Mouse (Mus musculus) forebrain, embryonic 14.5 days (tissue): ENCODE data around the gene Snap29. TPM values are rescaled to one million over a fixed set of nuclear protein-coding genes. Genes with fewer than 3 reads are reported as not detected.

Experiments
- ATAC-seq: fragments of 200-750 bp; cut with Nextera tagmentation; 2 replicates; pipeline ENCODE4 v1.8.0; 2017; ENCODE audit warnings: mild to moderate bottlenecking, moderate library complexity
- DNase-seq: peaks from one replicate; pipeline ENCODE4 v3.0.0-alpha.2; 2015; ENCODE audit warnings: low spot score
- H3K27ac ChIP-seq: fragments of 300-500 bp; sonication (generic); 2 replicates; pipeline ENCODE4 v1.5.1; 2014; ENCODE audit warnings: low read depth, mild to moderate bottlenecking, control low read depth, low read length, moderate library complexity
- H3K27me3 ChIP-seq: fragments of 300-500 bp; sonication (generic); replicated peaks from 2 replicates; pipeline ENCODE4 v1.6.1; 2014; ENCODE audit warnings: low read length, control low read depth, mixed read lengths; ENCODE audit not compliant: control insufficient read depth, insufficient read depth
- H3K36me3 ChIP-seq: fragments of 300-500 bp; sonication (generic); 2 replicates; pipeline ENCODE4 v1.6.1; 2014; ENCODE audit warnings: low read length, control low read depth; ENCODE audit not compliant: control insufficient read depth, insufficient read depth
- H3K4me1 ChIP-seq: fragments of 300-500 bp; sonication (generic); 2 replicates; pipeline ENCODE4 v1.6.1; 2014; ENCODE audit warnings: antibody characterized with exemption, low read length, control low read depth; ENCODE audit not compliant: control insufficient read depth, insufficient read depth
- H3K4me2 ChIP-seq: fragments of 300-500 bp; sonication (generic); 2 replicates; pipeline ENCODE4 v1.6.1; 2014; ENCODE audit warnings: mild to moderate bottlenecking, control low read depth, low read length
- H3K4me3 ChIP-seq: fragments of 300-500 bp; sonication (generic); 2 replicates; pipeline ENCODE4 v1.5.1; 2014; ENCODE audit warnings: low read depth, low read length, control low read depth
- H3K9ac ChIP-seq: fragments of 300-500 bp; sonication (generic); 2 replicates; pipeline ENCODE4 v1.6.1; 2014; ENCODE audit warnings: mild to moderate bottlenecking, low read length, control low read depth, moderate library complexity
- H3K9me3 ChIP-seq: fragments of 300-500 bp; sonication (generic); replicated peaks from 2 replicates; pipeline ENCODE4 v1.6.1; 2016; ENCODE audit warnings: low read length, control low read depth, mixed read lengths; ENCODE audit not compliant: control insufficient read depth
- WGBS: fragments of 180-500 bp; shearing (Covaris S2); extraction: QIAGEN DNeasy Blood & Tissue Kit; methylation state at CpG from one replicate; pipeline ENCODE4 v1.1.7; 2014; 5-methylcytosine and 5-hydroxymethylcytosine counted together
- polyA plus RNA-seq: library from polyadenylated mRNA; unstranded; fragments of >200 nt; fragmentation: Nextera tagmentation; extraction: Ambion mirVana; gene quantifications from 2 replicates; pipeline ENCODE4 v1.2.1, GENCODE M21; 2014

The Snap29 gene
- polyA plus RNA-seq, 1 experiment from 2014 or later: 11.1 TPM

DNA sequence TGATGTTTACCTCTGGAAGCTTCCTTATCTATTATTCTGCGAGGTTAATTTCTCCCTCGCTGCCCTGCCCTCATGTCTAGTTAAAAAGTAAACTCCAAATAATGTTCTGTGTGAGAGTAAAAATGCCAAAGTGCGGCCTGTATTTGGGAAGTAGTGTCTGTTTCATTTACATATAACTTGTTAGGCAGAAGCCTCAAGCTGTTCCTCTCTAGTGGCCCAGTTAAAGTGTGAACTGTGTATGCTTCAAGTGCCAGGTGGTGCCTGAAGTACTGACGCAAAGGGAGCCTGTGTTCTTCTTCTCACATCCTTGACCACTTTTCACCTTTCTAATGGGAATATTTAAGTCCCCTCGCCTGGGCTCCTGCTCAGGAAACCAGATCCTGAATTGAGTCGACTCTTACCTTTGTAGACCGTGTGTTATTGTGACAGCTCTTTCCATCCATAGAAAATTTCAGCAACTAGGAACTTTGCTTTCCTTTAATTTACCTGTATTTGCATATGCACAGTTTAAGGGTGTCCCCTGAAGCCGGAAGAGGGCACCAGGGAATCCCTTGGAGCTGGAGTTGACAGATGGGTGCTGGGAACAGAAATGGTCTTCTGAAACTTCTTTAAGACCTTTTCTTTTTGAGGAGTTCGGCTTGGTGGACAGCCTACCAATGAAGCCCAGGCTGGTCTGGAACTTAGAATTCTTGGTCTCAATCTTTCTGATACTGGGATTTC is 886 bp downstream of the Snap29 start:
- 42% methylated on average over 9 of the region's 9 CpGs for WGBS
- H3K4me1 ChIP-seq: peaks cover 23% of the 10 kb centered on the region
- H3K27ac ChIP-seq: no peak overlapping the region
- peak overlapping the region; percentile 55 for H3K4me2 ChIP-seq
- H3K9ac ChIP-seq: peak overlapping the region; percentile 79
- ATAC-seq: no peak
- H3K9me3 ChIP-seq: no peaks in the 10 kb centered on the region
- peak; percentile 51 for DNase-seq
- H3K4me3 ChIP-seq: peak overlapping the region; percentile 76
- no peaks in the 10 kb centered on the region for H3K27me3 ChIP-seq
- H3K36me3 ChIP-seq: peaks cover 3% of the 10 kb centered on the region; the same call in 1 of the 2 replicates

DNA sequence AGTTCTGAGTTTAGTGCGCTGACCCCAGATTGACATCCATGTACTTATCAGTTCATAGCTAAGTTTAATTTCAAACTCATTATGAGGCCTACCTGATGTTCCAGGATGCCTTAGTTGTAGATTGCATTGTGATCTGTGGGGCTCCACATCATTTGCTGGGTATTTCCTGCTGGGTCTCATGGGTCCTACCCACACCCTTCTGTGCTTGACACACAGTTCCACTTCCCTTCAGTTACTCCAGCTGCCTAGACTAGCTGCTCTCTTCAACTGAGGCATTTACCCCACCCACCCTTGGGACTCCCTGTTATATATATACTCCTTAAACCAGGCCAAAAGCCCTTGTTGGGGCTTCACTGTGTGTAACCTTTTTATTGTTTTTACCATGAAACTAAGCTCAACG is 3.3 kb downstream of the Snap29 start:
- WGBS: 90% methylated on average over 2 of the region's 2 CpGs
- H3K4me2 ChIP-seq: no peak overlapping the region
- H3K4me3 ChIP-seq: no peak overlapping the region
- no peaks in the 10 kb centered on the region for H3K36me3 ChIP-seq
- no peak overlapping the region for H3K27ac ChIP-seq
- H3K27me3 ChIP-seq: no peaks in the 10 kb centered on the region
- no peak for DNase-seq
- H3K9ac ChIP-seq: no peak overlapping the region
- H3K4me1 ChIP-seq: peaks cover 21% of the 10 kb centered on the region
- H3K9me3 ChIP-seq: no peaks in the 10 kb centered on the region
- ATAC-seq: no peak

DNA sequence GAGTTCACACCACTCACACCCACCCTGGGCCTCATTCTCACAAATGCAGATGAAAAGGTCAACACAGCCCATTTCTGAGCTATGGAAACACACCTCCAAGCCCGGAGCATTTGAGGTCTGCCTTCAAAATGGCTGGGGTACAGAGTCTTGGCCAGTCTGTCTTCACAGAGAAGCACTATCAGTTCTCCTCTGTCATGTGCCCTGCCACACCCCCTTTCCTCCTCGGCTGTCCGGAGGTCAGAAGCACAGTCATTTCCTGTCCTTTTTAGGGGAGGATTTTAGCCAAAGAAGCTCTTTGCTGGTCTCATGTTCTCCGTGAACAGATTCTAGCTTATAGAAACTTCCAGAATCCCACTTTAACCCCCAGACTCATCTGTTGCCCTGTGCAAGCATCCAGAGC is 4.4 kb downstream of the Snap29 start:
- Histone ChIP-seq H3K9me3 (no peaks in the 10 kb centered on the region), H3K4me2 (no peak overlapping the region), H3K4me1 (peaks cover 12% of the 10 kb centered on the region), H3K27me3 (no peaks in the 10 kb centered on the region), H3K27ac (no peak overlapping the region), H3K9ac (no peak overlapping the region), H3K36me3 (no peaks in the 10 kb centered on the region), H3K4me3 (no peak overlapping the region)
- 80% methylated on average over 4 of the region's 4 CpGs for WGBS
- DNase-seq (no peak), ATAC-seq (no peak)

DNA sequence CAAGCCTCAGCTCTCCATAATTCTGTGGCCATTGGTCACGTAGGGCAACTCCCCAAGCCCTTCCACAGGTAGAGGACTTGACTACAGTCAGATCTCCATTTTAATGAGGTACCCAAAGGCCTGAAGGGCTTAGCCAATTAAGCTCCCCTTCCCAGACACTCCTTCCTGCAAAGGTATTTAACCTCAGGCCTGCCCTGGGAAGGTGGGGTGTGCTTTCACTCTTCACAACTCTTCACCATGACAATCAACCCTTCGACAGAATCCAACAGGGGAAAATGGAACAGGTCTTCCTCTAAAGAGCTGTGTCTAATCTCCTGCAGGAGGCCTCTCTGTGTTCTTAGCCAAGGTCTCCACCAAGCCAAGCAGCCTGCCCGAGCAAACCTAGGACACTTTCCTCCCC is 17.2 kb downstream of the Snap29 start:
- Histone ChIP-seq H3K36me3 (peaks cover 53% of the 10 kb centered on the region), H3K4me3 (no peak overlapping the region), H3K4me2 (no peak overlapping the region), H3K9me3 (no peaks in the 10 kb centered on the region), H3K27me3 (no peaks in the 10 kb centered on the region), H3K9ac (no peak overlapping the region), H3K4me1 (no peaks in the 10 kb centered on the region), H3K27ac (no peak overlapping the region)
- WGBS: 77% methylated on average over 3 of the region's 3 CpGs
- no peak for ATAC-seq
- DNase-seq: no peak

DNA sequence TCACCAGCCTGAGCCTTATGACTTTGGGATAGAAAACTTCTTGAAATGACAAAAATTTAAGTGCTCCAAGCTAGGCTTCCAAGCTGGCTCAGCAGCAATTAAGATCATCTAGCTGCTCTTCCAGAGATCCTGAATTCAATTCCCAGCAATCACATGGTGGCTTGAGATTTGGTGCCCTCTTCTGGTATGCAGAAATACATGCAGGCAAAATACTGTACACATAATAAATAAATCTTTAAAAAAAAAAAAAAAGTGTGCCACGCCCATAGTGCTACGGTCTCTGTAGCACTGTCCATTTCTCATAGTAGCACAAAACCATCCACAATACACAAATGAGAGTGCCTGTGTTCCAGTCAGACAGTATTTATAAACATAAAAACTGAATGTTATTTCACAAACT is 26.8 kb downstream of the Snap29 start:
- Histone ChIP-seq H3K36me3 (peaks cover 16% of the 10 kb centered on the region), H3K4me1 (no peaks in the 10 kb centered on the region), H3K9me3 (no peaks in the 10 kb centered on the region), H3K27me3 (no peaks in the 10 kb centered on the region), H3K4me2 (no peak overlapping the region), H3K9ac (no peak overlapping the region), H3K27ac (no peak overlapping the region), H3K4me3 (no peak overlapping the region)
- DNase-seq (peak; percentile 20), ATAC-seq (no peak)
- 82% methylated on average over 2 of the region's 2 CpGs for WGBS

DNA sequence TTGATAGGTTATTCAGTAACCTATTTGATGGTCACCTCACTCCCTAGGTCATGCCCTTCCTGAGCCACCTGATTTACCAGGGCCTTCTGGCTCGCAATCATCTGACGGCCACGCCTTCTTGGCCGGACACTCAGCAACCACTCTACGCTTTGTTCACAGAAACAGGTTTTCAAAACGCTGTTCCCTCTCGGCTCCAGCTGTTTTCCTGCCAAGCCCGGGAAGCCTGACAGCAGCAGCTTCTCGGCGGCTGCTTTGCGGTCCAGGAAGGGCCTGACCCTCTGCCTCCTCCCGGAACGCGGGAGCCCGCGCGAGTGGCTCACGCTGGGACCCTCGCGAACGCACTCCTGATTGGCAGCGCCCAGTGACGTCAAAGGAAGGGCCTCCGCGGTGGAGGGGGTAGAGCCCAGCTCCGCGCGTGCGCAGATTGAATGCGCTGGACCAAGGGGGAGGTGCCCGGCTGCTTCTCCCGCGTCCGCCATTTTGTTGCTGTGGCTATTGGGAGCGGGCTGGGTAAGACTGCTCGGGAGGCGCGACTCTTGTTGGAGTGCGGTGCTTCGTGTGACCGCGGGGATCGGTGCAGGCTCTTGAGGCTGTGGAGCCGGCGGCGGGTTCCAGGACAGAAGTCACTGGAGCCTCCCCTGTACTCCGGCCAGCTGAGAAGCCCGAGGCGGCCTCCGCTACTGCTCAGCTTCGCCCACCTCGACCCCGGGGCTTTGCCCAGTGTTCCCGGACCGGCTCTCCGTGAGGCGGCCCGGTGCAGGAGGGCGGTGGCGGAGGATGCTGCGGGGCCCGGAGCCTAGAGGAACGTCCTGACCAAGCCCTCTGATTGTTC is 46.0 kb downstream of the Snap29 start, which contains the start of gene Crkl:
Gene Crkl (plus strand): TSS at position 447 of the 832 bp plus-strand sequence.
- WGBS: under 1% methylated on average over 63 of the region's 63 CpGs

DNA sequence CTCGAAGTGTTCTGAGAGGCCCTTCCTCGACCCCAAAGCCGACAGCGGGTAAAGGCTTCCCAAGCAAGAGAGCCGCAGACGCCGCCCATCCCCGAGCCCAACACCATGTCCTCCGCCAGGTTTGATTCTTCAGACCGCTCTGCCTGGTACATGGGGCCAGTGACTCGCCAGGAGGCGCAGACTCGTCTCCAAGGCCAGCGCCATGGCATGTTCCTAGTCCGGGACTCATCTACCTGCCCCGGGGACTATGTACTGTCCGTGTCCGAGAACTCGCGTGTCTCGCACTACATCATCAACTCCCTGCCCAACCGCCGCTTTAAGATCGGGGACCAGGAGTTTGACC is 46.6 kb downstream of the Snap29 start:
- peaks cover 13% of the 10 kb centered on the region for H3K36me3 ChIP-seq
- ATAC-seq: peak; percentile 57
- H3K4me2 ChIP-seq: peak overlapping the region; percentile 95
- peak overlapping the region; percentile 96 for H3K9ac ChIP-seq
- no peaks in the 10 kb centered on the region for H3K9me3 ChIP-seq
- peak; percentile 51 for DNase-seq
- peak overlapping the region; percentile 94 for H3K27ac ChIP-seq
- peak overlapping the region; percentile 92 for H3K4me3 ChIP-seq
- H3K27me3 ChIP-seq: no peaks in the 10 kb centered on the region
- peaks cover 26% of the 10 kb centered on the region for H3K4me1 ChIP-seq
- WGBS: under 1% methylated on average over 24 of the region's 24 CpGs

More for the DNA sequence above, 46.0 kb downstream of the Snap29 start, which contains the start of gene Crkl:
- peaks cover 12% of the 10 kb centered on the region for H3K36me3 ChIP-seq
- ATAC-seq (peak; percentile 96), DNase-seq (peak; percentile 99)
- no peaks in the 10 kb centered on the region for H3K27me3 ChIP-seq
- H3K4me2 ChIP-seq: peak within 1 kb of the TSS; percentile 95
- H3K4me1 ChIP-seq: peaks cover 21% of the 10 kb centered on the region
- H3K9ac ChIP-seq: peak within 1 kb of the TSS; percentile 96
- peak within 1 kb of the TSS; percentile 92 for H3K4me3 ChIP-seq
- H3K9me3 ChIP-seq: no peaks in the 10 kb centered on the region
- peak within 1 kb of the TSS; percentile 94 for H3K27ac ChIP-seq

DNA sequence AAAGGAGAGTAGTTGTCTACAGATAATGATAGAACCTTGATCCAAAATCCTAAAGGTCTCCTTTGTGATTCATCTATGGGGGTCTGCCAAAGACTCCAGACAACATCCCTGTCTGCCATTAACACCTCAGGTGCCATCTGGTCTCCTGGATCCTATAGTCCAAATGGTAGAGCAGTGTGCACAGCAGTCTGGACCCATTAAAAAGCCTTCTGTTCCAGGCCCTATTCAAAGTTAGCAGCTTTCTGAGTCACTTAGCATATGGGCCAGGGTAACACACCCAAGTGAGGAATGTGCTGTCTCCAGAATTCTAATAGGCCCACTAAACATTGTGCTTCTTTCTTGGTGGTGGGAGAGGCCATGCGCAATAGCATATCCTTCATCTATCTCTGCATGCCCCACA is 51.1 kb downstream of the Snap29 start:
- 91% methylated on average over 1 of the region's 1 CpGs for WGBS
- no peak overlapping the region for H3K9ac ChIP-seq
- DNase-seq (peak; percentile 32), ATAC-seq (0 out of 2 replicates have a peak, but pooled peaks have one; percentile 5)
- H3K4me2 ChIP-seq: 0 out of 2 replicates have a peak overlapping the region, but pooled peaks have one; percentile 0
- H3K4me1 ChIP-seq: peaks cover 30% of the 10 kb centered on the region
- H3K36me3 ChIP-seq: peaks cover 27% of the 10 kb centered on the region
- H3K4me3 ChIP-seq: no peak overlapping the region
- no peak overlapping the region for H3K27ac ChIP-seq
- H3K9me3 ChIP-seq: no peaks in the 10 kb centered on the region
- no peaks in the 10 kb centered on the region for H3K27me3 ChIP-seq

DNA sequence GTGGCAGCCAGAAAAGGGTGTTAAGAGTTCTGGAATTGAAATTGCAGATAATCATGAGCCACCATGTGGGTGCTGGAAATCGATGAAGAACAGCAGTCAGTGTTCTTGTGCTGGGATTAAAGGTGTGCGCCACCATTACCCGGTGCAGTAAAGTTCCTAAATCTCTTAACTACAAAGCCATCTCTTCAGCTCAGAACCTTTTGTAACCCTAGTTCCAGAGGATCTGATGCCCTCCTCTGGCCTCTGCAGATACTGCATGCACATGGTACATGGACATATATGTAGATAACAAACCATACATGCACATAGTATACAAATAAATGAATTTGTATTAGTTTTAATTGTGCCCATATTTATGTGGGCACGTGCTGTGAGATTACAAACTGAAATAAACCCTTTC is 54.5 kb downstream of the Snap29 start:
- Histone ChIP-seq H3K4me3 (no peak overlapping the region), H3K9ac (no peak overlapping the region), H3K36me3 (peaks cover 30% of the 10 kb centered on the region), H3K27me3 (no peaks in the 10 kb centered on the region), H3K4me1 (peaks cover 17% of the 10 kb centered on the region), H3K9me3 (no peaks in the 10 kb centered on the region), H3K27ac (no peak overlapping the region), H3K4me2 (no peak overlapping the region)
- ATAC-seq (no peak), DNase-seq (no peak)
- WGBS: 96% methylated on average over 4 of the region's 4 CpGs
